Mouse (Mus musculus) splenic B cell, adult 2 months (primary cell): ENCODE measurements around the gene Parp9.

Experiments used
- DNase-seq: peaks from one replicate; pipeline ENCODE4 v3.0.0-alpha.2; 2011; ENCODE audit warnings: low read depth, low spot score
- H3K27me3 ChIP-seq: 2 replicates; pipeline ENCODE4 v1.6.1; 2012; ENCODE audit warnings: mild to moderate bottlenecking, low read length, moderate library complexity, mixed read lengths; ENCODE audit not compliant: control insufficient read depth, poor library complexity, insufficient read depth, severe bottlenecking
- H3K36me3 ChIP-seq: 2 replicates; pipeline ENCODE4 v1.6.1; 2012; ENCODE audit warnings: mild to moderate bottlenecking, low read length, moderate library complexity, mixed read lengths; ENCODE audit not compliant: control insufficient read depth, poor library complexity, insufficient read depth, severe bottlenecking

Parp9 gene

GRCm38 (mm10) chr16:36008396-36008795 is 70.1 kb downstream of the Parp9 start:
- H3K36me3 ChIP-seq, result peaks cover 9% of the 10 kb centered on the region

DNA sequence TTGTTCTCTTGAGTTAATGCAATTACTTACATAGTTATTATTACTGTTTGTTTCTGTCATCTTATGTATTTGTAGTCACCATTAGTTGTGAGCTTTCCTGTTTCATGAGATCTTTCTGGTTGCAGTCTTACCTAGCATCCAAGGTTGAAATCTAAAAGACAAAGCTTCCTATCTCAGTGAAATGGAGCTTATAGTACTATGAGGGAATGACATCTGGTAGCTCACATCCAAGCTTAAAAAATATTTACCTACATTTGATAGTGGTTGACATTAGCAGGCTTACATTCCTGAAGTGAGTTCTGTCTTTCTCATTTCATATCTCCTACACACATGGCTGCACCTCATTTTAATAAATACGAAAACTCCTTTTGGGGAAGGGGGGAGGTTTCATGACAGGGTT is 78.1 kb downstream of the Parp9 start:
- peaks cover 14% of the 10 kb centered on the region for H3K36me3 ChIP-seq
- no peak for DNase-seq
- H3K27me3 ChIP-seq, result no peaks in the 10 kb centered on the region

More at GRCm38 (mm10) chr16:36008396-36008795, 70.1 kb downstream of the Parp9 start:
- DNase-seq, result no peak
- no peaks in the 10 kb centered on the region for H3K27me3 ChIP-seq
